Mouse (Mus musculus): ENCODE results near the gene Ccdc12.

The Ccdc12 gene

DNA sequence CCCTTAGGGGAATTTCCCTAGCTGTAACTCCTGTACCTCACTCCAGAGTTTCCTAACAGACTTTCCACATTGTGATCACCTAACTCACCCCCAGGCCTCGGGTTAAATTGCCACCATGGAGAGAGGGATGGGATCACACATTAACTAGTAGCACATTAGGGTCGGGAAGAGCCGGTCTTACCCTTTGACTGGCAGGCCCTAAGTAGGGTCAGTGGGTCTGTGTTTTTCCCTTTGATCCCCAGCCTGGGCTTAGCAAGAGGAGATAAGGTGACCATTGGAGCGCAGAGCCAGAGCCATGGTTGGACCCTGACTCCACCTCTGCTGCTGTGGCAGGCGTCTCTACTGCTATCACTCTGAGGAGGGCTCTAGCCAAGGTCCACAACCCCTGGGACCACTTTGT, 89.4 kb downstream of the Ccdc12 start:
- no peak for DNase-seq

DNA sequence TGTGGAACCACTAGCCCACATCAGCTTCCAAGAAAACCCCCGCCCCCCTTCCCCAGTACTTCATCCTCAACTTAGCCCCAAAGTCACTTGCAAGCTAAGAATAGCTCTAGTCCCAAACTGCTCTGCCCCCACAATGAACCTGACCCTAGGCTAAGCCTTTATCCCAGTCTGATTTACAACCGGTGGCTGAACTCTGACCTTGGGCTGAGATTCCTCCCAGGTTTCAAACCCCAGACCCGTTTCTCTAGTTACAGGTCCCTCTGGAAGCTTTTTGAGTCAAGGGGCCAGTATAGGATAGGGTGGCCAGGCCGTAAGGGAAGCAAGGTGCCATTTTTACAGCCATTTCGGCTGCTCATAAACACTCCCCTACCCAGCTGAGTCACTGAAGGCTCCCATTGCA, 89.9 kb downstream of the Ccdc12 start:
- no peak for DNase-seq

DNA sequence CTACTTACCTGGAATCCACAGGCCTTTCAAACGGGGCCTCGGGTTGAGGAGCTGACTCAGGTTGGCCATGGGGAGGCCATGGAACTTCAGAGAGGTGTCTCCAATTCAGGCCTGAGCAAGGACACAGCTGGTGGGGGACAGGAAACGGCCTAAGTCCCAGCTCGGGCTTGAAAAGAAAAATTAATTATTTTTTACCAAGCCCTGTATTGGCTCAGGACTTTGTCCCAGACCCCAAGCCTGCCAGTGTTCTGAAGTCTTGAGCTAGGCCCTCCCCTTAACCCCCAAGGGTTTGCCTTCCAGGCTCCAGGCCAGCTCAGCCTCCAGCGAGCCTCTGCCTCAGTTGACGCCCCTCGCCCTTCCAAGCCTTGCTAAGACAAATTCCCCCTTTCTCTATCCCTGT, 90.7 kb downstream of the Ccdc12 start, which contains the start of gene Pth1r:
Pth1r (minus strand) TSS at position 185 of the 400 bp plus-strand sequence.
- no peak for DNase-seq

DNA sequence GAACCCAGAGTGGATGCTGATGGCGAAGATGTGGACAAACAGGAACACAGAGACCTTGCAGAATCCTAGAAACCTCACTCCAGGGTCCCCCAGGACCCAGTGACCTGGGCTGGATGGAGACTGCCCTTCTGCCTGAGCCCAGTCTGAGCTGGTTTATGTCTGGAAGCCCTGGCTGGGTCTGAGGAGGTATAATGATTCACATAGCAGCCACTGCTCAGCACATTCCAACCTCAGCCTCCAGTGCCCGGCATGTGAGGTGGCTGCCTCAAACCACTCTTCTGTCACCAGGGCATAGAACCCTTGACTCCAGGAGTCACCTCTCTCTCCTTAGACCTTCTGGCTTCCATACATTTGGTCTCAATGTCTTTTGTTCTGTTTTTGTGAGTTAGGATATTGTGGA, 92.1 kb downstream of the Ccdc12 start:
- DNase-seq, result no peak

DNA sequence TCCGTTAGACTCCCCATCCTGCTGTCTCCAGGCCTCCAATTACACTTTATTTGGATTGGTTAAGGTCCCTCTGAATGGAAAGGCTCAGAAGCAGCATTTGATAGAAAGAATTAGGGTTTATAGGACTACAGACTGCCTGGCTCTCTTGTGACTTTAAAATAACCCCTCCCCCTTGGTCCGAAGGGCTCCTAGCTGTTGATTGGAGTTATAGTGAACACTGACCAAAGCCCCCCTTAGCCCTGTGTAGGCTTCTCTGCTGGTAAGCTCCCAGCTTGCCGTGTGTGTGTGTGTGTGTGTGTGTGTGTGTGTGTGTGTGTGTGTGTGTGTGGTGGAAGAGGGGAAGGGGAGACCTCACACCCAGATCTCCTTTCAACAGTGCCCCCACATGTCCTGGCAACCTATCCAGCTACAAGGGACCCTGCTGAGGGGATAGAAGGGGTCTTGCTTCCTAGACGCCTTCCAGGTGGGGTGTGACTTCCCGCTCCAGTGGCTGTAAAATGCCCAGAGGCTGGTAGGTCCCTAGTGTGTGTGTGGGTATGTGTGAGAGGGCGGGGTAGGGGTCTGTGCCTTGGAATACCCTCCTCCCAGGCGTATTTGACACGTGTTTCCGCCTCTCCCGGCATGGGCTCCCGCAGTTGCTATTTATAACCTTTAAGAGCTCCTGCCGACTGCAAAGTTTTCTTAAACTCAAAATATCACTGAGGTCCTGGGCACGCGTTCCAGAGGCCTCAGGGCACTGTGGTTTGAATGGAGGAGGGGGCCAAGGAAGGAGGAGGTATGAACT, 94.3 kb downstream of the Ccdc12 start:
- DNase-seq, result no peak

DNA sequence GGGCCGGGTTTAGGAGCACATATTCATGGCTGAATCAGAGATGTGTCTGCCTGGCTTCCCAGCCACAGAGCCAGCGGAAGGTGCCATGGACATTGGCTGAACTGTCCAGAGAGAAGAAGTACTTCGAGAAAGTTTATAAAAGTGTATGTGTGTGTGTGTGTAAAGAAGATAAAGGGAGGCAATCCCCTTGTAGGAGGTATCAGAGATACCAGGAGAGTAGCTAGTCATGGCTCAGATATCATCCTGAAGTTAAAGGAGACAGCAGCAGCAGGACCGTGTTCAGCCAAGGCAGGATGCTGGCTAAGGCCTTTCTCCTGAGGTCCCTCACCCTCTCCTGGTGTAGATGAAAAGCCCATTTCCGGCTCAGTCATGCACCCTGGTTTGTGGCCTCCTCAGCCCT, 95.1 kb downstream of the Ccdc12 start:
- DNase-seq, result no peak

DNA sequence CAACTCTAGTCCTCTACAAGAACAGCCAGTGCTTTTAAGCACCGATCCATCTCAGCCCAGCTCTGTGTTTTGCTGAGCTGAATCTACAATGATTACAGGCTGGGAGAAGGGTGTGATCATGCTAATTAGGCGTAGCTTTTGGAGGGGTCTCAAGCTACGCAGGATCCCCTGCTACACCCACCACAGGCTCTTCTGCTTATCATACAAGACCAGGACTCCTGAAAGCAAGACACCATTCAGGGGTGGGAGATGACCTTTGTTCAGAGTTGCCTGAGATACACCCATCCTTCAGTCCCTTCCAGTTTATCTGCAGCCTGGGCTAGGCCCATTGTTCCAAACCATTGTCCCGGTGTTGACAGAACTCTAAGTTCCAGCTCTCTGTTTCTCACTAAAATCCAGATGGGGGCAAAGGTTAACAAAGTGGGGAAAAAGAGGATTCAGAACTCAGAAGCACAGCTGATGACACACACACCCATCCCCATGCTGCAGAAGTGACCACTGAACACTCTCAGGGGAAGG, 96.7 kb downstream of the Ccdc12 start:
- DNase-seq, result no peak

DNA sequence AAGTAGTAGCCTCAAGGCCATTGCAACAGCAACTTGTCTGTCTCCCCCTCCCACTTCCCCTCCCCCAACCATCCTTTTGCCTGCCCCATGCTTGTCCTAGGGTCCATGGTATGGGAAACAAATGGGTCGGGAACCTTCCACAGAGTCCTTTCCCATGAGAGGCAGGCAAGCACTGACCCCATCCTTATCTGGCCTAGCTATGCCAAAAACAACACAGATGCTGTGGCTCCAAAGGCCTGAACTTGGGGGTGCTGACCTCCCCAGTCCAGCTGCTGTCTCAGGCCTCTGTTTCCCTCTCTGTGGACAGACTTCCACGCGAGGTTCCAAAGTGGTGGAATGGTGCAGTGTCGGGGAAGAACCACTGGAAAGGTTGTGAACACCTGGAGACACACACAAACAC, 97.5 kb downstream of the Ccdc12 start:
- DNase-seq, result no peak

DNA sequence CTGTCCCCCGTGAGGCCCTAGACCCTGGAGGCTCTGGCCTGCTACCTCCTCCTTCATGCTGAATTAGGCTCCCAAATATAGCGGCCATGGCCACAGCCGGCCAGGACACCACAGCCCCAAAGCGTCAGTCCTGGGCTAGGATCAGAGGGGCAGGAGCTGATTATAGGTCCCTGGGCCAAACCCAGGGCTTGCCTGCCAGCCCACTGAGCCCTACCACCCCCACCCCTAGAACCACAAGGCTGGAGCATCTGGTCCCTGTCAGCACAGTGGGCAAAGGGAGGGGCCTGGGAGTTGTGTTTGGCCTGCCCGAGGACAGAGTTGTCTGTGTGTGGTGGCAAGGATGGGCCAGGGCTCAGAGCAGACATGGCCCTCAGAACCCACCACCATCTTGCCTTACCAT, 101.5 kb downstream of the Ccdc12 start:
- no peak for DNase-seq

DNA sequence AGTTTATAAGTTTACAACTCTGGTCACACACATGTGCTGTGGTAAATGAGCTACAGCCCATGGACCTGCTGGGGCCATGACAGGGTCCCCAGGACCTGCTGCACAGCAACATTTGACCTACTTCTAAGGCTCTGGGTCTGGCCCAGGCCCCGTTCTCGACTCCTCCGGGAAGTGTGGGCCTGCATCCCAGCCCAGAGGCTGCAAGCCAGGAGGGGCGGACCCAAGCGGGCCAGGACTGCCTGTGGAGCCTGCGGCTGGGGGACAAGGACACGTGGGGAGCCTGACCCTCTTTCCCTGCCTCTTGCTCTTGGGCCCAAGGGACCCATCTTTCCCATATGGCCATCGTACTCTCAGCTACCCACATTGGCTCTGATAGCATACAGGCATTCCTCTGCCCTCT, 102.3 kb downstream of the Ccdc12 start:
- DNase-seq, result peak; percentile 19

DNA sequence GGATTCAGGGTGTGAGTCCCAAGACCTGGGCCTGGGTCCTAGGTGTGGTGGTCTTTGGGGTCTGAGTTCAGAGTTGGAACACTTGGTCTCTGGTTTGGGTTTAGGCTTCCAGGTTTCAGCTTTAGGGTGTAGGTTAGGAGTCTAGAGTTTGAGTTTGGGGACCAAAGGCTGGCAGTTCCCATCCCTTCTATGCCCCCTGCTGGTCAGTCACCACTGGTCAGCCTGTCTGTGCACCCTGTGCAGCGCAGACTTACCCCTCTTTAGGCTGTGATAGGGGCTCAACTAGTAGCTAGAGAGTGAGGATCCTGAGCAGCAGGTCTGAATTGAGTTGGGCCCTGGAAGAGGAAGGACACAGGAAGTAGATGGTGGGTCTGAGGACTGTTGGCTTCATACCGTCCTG, 103.0 kb downstream of the Ccdc12 start:
- no peak for DNase-seq

DNA sequence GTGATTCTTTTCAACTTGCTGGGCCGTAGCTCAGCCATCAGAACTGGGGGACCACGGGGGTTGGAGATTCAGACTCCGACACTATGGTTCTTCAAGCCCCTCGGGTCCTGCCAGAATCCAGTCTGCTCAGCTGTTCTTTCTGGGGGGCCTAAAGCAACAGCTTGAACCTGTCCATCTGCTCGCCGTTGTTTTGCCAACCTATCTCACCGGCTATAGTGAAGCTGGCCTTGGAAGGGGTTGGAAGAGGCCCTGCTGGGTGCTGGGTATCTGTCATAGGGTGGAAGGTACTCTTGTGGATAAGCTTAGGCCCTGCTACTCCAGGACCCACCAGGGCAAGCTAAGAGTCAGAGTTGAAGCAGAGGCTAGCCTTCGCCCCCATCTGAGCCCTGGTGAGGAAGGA, 104.6 kb downstream of the Ccdc12 start:
- no peak for DNase-seq
